Mouse (Mus musculus): ENCODE measurements around the gene Cfap57.

GRCm38 (mm10) chr4:118564926-118565279 is 55.7 kb downstream of the Cfap57 start:
- TF ChIP-seq POLR2A (IDR thresholded peaks at IDR 0.05; ENCODE audit: borderline replicate concordance, extremely low read depth, low read depth, low read length) (no peak), CTCF (IDR thresholded peaks at IDR 0.05; ENCODE audit: insufficient read depth, low read length) (no peak)

All from lung, adult 2 months (tissue).